Mouse (Mus musculus): ENCODE data around the gene Gdpgp1. TPM values are rescaled to one million over a fixed set of nuclear protein-coding genes. Genes with fewer than 3 reads are reported as not detected.

Gdpgp1 gene
- total and polyA plus RNA-seq, 3 experiments, result 2.0 to 3.6 (median 3.0) TPM

DNA sequence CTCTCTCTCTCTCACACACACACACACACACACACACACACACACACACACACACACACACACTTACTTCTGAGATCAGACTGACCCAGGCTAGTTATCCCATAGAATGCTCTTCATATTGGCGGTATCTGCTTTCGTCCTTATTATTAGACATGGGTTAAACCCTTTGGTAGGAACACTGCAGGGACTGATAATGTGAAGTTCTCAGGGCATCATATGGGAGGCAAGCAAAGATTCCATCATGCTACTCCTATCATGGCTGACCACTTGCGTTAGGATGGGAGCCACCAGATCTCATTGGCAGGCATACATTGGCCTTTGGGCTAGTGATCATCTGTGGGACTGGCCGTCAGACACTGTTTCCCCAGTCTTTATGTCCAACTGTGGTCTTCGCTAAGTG is 37.5 kb upstream of the Gdpgp1 start:
- Histone ChIP-seq H3K36me3 (replicated peaks in 1 of 2; ENCODE audit: control insufficient read depth in 1 of 2, insufficient read depth in 1 of 2, low read length in 1 of 2) (peaks cover 0 to under 1% of the 10 kb centered on the region in 2 experiments), H3K79me2 (replicated peaks; ENCODE audit: control insufficient read depth, extremely low read depth, insufficient read depth, poor library complexity, severe bottlenecking) (peaks cover 14% of the 10 kb centered on the region), H3K27me3 (replicated peaks) (peaks cover 3% of the 10 kb centered on the region), H3K4me3 (replicated peaks in 1 of 3; ENCODE audit: low read depth in 2 of 3, low read length in 2 of 3, poor library complexity in 1 of 3) (no peak overlapping the region), H3K9ac (ENCODE audit: insufficient read depth, low read depth) (no peak overlapping the region), H3K27ac (ENCODE audit: insufficient read depth, low read depth) (no peak overlapping the region), H3K4me1 (ENCODE audit: control insufficient read depth in 1 of 2, insufficient read depth in 2 of 2) (peaks cover 26 to 74% of the 10 kb centered on the region in 2 experiments), H3K4me2 (ENCODE audit: insufficient read depth, low read depth, poor library complexity, severe bottlenecking) (no peak overlapping the region), H3K9me3 (replicated peaks; ENCODE audit: low read length) (no peaks in the 10 kb centered on the region)
- in situ Hi-C loops (cut with MboI; ENCODE audit: low pct_ligation_motif_present, low pct_unique_long_range_greater_than_20kb, low sequenced_read_pairs), result loop anchor here (5.0 kb wide), 1 partner anchor 33 kb away; no protein-coding TSS in a partner anchor
- TF ChIP-seq IRF4 (IDR thresholded peaks at IDR 0.05; ENCODE audit: low read depth, low read length) (no peak), RCOR1 (conservative IDR thresholded peaks at IDR 0.05; ENCODE audit: low read depth, low read length) (no peak), CHD1 (IDR thresholded peaks at IDR 0.05; ENCODE audit: low read depth, low read length) (no peak), KAT2A (IDR thresholded peaks at IDR 0.05; ENCODE audit: insufficient replicate concordance, low read length) (no peak), HCFC1 (IDR thresholded peaks at IDR 0.05; ENCODE audit: low read depth, low read length) (no peak)
- DNase-seq (ENCODE audit: extremely low read depth), result no peak
- dilution Hi-C loops (cut with MboI; ENCODE audit: extremely low pct_ligation_motif_present, extremely low pct_unique_long_range_greater_than_20kb, low sequenced_read_pairs), result no loop called here

- Histone ChIP-seq H3K27ac (ENCODE audit: insufficient read depth, low read depth) (no peak overlapping the region), H3K4me3 (replicated peaks in 1 of 3; ENCODE audit: low read depth in 2 of 3, low read length in 2 of 3, poor library complexity in 1 of 3) (no peak overlapping the region), H3K9me3 (replicated peaks; ENCODE audit: low read length) (no peaks in the 10 kb centered on the region), H3K9ac (ENCODE audit: insufficient read depth, low read depth) (no peak overlapping the region), H3K27me3 (replicated peaks) (peaks cover 3% of the 10 kb centered on the region), H3K36me3 (replicated peaks in 1 of 2; ENCODE audit: control insufficient read depth in 1 of 2, insufficient read depth in 1 of 2, low read length in 1 of 2) (peaks cover 0 to 2% of the 10 kb centered on the region in 2 experiments), H3K4me2 (ENCODE audit: insufficient read depth, low read depth, poor library complexity, severe bottlenecking) (no peak overlapping the region), H3K4me1 (ENCODE audit: control insufficient read depth in 1 of 2, insufficient read depth in 2 of 2) (peaks cover 27 to 74% of the 10 kb centered on the region in 2 experiments), H3K79me2 (replicated peaks; ENCODE audit: control insufficient read depth, extremely low read depth, insufficient read depth, poor library complexity, severe bottlenecking) (peaks cover 19% of the 10 kb centered on the region)
- in situ Hi-C loops (cut with MboI; ENCODE audit: low pct_ligation_motif_present, low pct_unique_long_range_greater_than_20kb, low sequenced_read_pairs) (loop anchor here (5.0 kb wide), 1 partner anchor 33 kb away; no protein-coding TSS in a partner anchor), dilution Hi-C loops (cut with MboI; ENCODE audit: extremely low pct_ligation_motif_present, extremely low pct_unique_long_range_greater_than_20kb, low sequenced_read_pairs) (no loop called here)
- no peak for TF ChIP-seq MEF2A (IDR thresholded peaks at IDR 0.05; ENCODE audit: borderline replicate concordance, low read depth, low read length)
- TF ChIP-seq CTCF (conservative IDR thresholded peaks at IDR 0.05 in 1 of 2, IDR thresholded peaks at IDR 0.05 in 1 of 2; ENCODE audit: low read depth in 2 of 2, low read length in 2 of 2), result no peak
- TF ChIP-seq MYC (IDR thresholded peaks at IDR 0.05; ENCODE audit: low read depth, low read length), result no peak
- TF ChIP-seq ETS1 (conservative IDR thresholded peaks at IDR 0.05; ENCODE audit: low read depth, low read length), result no peak
- TF ChIP-seq UBTF (IDR thresholded peaks at IDR 0.05; ENCODE audit: low read depth, low read length), result no peak
- no peak for TF ChIP-seq POLR2AphosphoS2 (IDR thresholded peaks at IDR 0.05; ENCODE audit: low read depth, low read length)
- TF ChIP-seq JUND (conservative IDR thresholded peaks at IDR 0.05; ENCODE audit: low read depth, low read length), result no peak
- TF ChIP-seq HCFC1 (IDR thresholded peaks at IDR 0.05; ENCODE audit: low read depth, low read length), result no peak
- TF ChIP-seq ZMIZ1 (IDR thresholded peaks at IDR 0.05; ENCODE audit: low read depth, low read length), result no peak
- TF ChIP-seq EP300 (IDR thresholded peaks at IDR 0.05; ENCODE audit: low read length), result no peak
- no peak for TF ChIP-seq RCOR1 (conservative IDR thresholded peaks at IDR 0.05; ENCODE audit: low read depth, low read length)
- no peak for TF ChIP-seq SIN3A (IDR thresholded peaks at IDR 0.05; ENCODE audit: low read length)
- no peak for TF ChIP-seq NELFE (IDR thresholded peaks at IDR 0.05; ENCODE audit: low read depth, low read length)
- TF ChIP-seq ZNF384 (IDR thresholded peaks at IDR 0.05; ENCODE audit: low read depth, low read length), result no peak
- no peak for TF ChIP-seq POLR2A (IDR thresholded peaks at IDR 0.05; ENCODE audit: low read depth, low read length)
- TF ChIP-seq CHD2 (IDR thresholded peaks at IDR 0.05; ENCODE audit: low read length), result no peak
- TF ChIP-seq USF1 (IDR thresholded peaks at IDR 0.05; ENCODE audit: low read depth, low read length), result no peak
- DNase-seq (ENCODE audit: extremely low read depth), result no peak
Measured at GRCm38 (mm10) chr7:80195576-80196263, 36.9 kb upstream of the Gdpgp1 start.
